Mouse (Mus musculus): ENCODE data around the gene Ube2q1. TPM values are rescaled to one million over a fixed set of nuclear protein-coding genes. Genes with fewer than 3 reads are reported as not detected.

Ube2q1 gene
- polyA plus RNA-seq (2015; fragmentation: Nextera tagmentation; extraction: Ambion mirVana): 2.3 and 3.3 TPM in 2 replicates

DNA sequence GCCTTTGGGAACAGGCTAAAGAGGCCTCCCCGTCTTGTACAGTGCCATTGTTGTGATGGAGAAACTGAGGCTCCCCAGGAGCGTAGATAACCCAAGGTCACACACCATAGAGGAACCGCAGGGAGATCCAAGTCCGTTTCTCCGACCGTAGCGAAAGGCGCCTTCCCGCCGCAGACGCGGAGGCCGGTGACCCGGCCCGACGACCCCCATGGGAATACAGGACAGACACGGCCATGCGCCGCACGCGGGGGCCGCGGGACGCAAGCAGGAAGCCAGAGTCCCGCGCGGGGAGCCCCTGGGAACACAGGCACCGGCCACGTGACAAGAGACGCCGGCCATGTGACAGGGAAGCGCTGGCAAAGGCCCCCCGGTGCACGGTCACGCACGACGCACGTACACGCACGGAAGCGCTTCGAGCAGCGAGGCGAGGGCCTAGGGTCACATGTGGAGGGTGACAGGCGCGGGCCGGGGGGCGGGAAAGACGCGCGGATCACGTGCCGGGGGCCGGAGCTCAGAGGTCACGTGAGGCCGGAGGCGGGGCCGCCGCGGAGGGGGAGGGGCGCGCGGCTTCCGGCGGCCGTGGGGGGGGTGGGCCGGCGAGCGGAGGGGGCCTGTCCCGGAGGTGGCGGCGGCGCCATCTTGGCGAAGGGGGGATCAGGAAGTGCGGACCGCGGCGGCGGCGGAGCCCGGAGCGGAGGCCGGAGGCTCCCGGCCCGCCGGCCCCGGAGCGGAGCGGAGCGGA, at the start of gene Ube2q1:
Gene Ube2q1, plus strand, starts transcription at position 649 of the 742 bp plus-strand sequence.
- peak; percentile 86 for ATAC-seq (ENCODE audit: low read depth)
- Histone ChIP-seq H3K27me3 (ENCODE audit: control insufficient read depth, insufficient read depth, low read depth, low read length) (no peaks in the 10 kb centered on the region), H3K36me3 (ENCODE audit: control insufficient read depth, insufficient read depth) (peaks cover 14% of the 10 kb centered on the region), H3K9ac (ENCODE audit: low read depth, low read length) (peak within 1 kb of the TSS; percentile 94), H3K4me3 (ENCODE audit: low read depth, low read length) (peak within 1 kb of the TSS; percentile 91), H3K4me1 (ENCODE audit: control insufficient read depth, low read depth, low read length) (peaks cover 39% of the 10 kb centered on the region), H3K27ac (ENCODE audit: low read length) (peak within 1 kb of the TSS; percentile 89), H3K4me2 (ENCODE audit: low read depth, low read length) (peak within 1 kb of the TSS; percentile 100), H3K9me3 (replicated peaks; ENCODE audit: control insufficient read depth, low read length) (no peaks in the 10 kb centered on the region)
- 2% methylated on average over 71 of the region's 90 CpGs for WGBS (ENCODE audit: insufficient replicate concordance)

GRCm38 (mm10) chr3:89727028-89727427, 46.4 kb upstream of the Ube2q1 start:
- H3K4me2 ChIP-seq (ENCODE audit: low read depth, low read length): no peak overlapping the region
- peaks cover 13% of the 10 kb centered on the region for H3K4me1 ChIP-seq (ENCODE audit: control insufficient read depth, low read depth, low read length)
- H3K27me3 ChIP-seq (ENCODE audit: control insufficient read depth, insufficient read depth, low read depth, low read length): no peaks in the 10 kb centered on the region
- H3K27ac ChIP-seq (ENCODE audit: low read length): no peak overlapping the region
- H3K9me3 ChIP-seq (replicated peaks; ENCODE audit: control insufficient read depth, low read length): no peaks in the 10 kb centered on the region
- no peaks in the 10 kb centered on the region for H3K36me3 ChIP-seq (ENCODE audit: control insufficient read depth, insufficient read depth)
- H3K9ac ChIP-seq (ENCODE audit: low read depth, low read length): no peak overlapping the region
- H3K4me3 ChIP-seq (ENCODE audit: low read depth, low read length): no peak overlapping the region
- 8% methylated on average over 4 of the region's 4 CpGs for WGBS (ENCODE audit: insufficient replicate concordance)
- no peak for ATAC-seq (ENCODE audit: low read depth)

DNA sequence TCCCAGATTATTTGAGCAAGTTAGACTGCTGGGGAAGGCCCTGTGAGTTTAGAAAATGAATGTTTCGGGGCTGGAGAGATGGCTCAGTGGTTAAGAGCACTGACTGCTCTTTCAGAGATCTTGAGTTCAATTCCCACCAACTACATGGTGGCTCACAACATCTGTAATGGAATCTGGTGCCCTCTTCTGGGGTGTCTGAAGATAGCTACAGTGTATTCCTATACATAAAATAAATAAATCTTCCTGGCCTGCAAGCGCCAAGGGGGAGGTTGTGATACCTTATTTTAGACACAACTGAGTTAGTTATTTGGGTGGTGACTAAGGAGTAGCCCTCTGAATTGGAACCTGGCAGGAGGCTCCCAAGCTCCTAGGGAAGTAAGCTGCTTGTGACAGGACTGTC, 44.6 kb upstream of the Ube2q1 start:
- Histone ChIP-seq H3K27ac (ENCODE audit: low read length) (no peak overlapping the region), H3K9me3 (replicated peaks; ENCODE audit: control insufficient read depth, low read length) (no peaks in the 10 kb centered on the region), H3K9ac (ENCODE audit: low read depth, low read length) (no peak overlapping the region), H3K4me3 (ENCODE audit: low read depth, low read length) (no peak overlapping the region), H3K36me3 (ENCODE audit: control insufficient read depth, insufficient read depth) (no peaks in the 10 kb centered on the region), H3K27me3 (ENCODE audit: control insufficient read depth, insufficient read depth, low read depth, low read length) (no peaks in the 10 kb centered on the region), H3K4me1 (ENCODE audit: control insufficient read depth, low read depth, low read length) (peaks cover 13% of the 10 kb centered on the region), H3K4me2 (ENCODE audit: low read depth, low read length) (no peak overlapping the region)
- no peak for ATAC-seq (ENCODE audit: low read depth)
- WGBS (ENCODE audit: insufficient replicate concordance): 57% methylated on average over 2 of the region's 2 CpGs

DNA sequence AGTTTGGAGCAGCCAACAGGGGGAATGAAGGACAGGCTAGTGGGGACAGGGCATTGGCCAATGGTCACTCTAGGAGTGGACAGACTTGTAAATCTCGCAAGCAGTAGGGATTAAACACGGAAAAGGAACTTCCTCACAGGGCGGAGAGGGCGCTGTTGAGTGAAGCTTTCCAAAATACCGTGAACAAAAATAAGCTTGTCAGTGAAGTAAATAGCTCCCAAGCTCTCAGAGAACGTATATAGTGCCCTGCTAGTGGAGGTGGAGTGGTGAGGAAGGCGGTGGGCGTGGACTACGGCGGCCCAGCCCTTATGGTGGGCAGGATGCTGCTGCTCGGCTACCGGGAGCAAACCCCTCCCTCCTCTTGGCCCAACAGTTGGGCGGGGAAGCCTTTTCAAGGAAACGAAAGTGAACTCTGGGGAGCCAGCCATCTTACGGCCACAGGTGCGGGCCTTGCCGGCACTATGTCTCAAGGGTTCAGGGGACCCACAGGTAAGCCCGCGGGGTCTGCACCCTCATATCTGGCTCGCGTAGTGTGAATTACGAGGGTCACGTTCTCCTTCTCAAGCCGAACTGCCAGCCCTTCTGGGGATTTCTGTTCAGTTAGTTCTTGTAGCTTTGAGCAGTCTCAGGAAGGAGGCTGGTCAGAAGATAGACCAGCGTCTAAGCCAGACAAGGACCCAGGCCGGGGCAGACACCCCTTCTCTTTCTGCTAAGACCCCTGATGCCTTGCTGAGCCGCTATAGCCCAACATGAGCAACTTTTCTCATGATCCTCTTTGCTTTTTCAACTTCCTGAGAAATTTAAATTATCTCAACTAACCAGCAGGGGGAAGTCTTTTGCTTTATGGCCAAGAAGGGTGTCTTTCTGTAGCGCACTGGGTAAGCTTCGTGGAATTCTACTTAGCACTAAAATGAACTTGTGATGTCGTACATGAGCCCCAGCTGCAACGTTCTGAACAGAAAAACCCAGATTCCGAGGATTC, 42.8 kb upstream of the Ube2q1 start:
- Histone ChIP-seq H3K9me3 (replicated peaks; ENCODE audit: control insufficient read depth, low read length) (no peaks in the 10 kb centered on the region), H3K36me3 (ENCODE audit: control insufficient read depth, insufficient read depth) (no peaks in the 10 kb centered on the region), H3K4me3 (ENCODE audit: low read depth, low read length) (peak overlapping the region; percentile 78), H3K27ac (ENCODE audit: low read length) (peak overlapping the region; percentile 79), H3K4me1 (ENCODE audit: control insufficient read depth, low read depth, low read length) (peaks cover 13% of the 10 kb centered on the region), H3K27me3 (ENCODE audit: control insufficient read depth, insufficient read depth, low read depth, low read length) (no peaks in the 10 kb centered on the region), H3K9ac (ENCODE audit: low read depth, low read length) (peak overlapping the region; percentile 82), H3K4me2 (ENCODE audit: low read depth, low read length) (peak overlapping the region; percentile 88)
- peak; percentile 99 for ATAC-seq (ENCODE audit: low read depth)
- under 1% methylated on average over 32 of the region's 32 CpGs for WGBS (ENCODE audit: insufficient replicate concordance)

DNA sequence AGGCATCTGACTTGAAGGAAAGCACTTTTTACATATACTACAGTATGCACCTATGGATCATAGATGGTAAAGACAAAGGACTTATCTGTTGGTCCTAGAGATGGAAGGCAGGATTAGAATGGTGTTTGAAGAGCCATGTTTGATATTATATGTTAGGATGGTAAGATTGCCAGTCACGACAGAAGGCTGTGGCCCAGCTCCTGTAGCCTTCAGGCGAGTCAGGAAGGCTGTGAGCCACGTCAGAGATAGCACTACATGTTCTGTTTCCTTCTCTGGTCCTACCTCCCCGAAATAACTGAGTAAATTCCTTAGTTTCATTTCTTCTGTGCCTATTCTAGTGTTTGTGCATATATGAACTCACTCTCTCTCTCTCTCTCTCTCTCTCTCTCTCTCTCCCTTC, 41.3 kb upstream of the Ube2q1 start:
- Histone ChIP-seq H3K27ac (ENCODE audit: low read length) (no peak overlapping the region), H3K9ac (ENCODE audit: low read depth, low read length) (no peak overlapping the region), H3K27me3 (ENCODE audit: control insufficient read depth, insufficient read depth, low read depth, low read length) (no peaks in the 10 kb centered on the region), H3K4me2 (ENCODE audit: low read depth, low read length) (peak overlapping the region; percentile 88), H3K36me3 (ENCODE audit: control insufficient read depth, insufficient read depth) (no peaks in the 10 kb centered on the region), H3K4me3 (ENCODE audit: low read depth, low read length) (peak overlapping the region; percentile 78), H3K9me3 (replicated peaks; ENCODE audit: control insufficient read depth, low read length) (no peaks in the 10 kb centered on the region), H3K4me1 (ENCODE audit: control insufficient read depth, low read depth, low read length) (peaks cover 13% of the 10 kb centered on the region)
- no peak for ATAC-seq (ENCODE audit: low read depth)
- 48% methylated on average over 4 of the region's 4 CpGs for WGBS (ENCODE audit: insufficient replicate concordance)

DNA sequence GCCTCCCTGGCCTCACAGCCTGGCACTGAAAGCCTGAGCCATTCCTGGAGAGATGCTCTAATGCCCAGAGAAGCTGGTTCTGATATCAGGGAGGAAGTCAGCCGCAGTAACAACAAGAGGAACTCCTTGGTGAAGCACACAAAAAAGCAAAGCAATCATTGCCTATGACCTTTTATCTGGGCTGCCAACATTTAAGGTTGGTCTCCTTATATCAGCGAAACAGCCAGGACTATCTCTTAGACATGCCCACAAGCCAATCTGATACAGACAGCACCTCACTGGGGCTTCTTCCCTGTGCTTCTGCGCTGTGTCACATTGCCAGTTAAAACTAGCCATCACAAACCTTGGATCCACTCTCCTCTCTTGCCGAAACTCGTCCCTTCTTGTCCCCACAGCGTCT, 34.9 kb upstream of the Ube2q1 start:
- H3K4me2 ChIP-seq (ENCODE audit: low read depth, low read length): no peak overlapping the region
- H3K4me1 ChIP-seq (ENCODE audit: control insufficient read depth, low read depth, low read length): no peaks in the 10 kb centered on the region
- H3K36me3 ChIP-seq (ENCODE audit: control insufficient read depth, insufficient read depth): peaks cover 20% of the 10 kb centered on the region
- no peaks in the 10 kb centered on the region for H3K27me3 ChIP-seq (ENCODE audit: control insufficient read depth, insufficient read depth, low read depth, low read length)
- no peak overlapping the region for H3K9ac ChIP-seq (ENCODE audit: low read depth, low read length)
- no peak overlapping the region for H3K4me3 ChIP-seq (ENCODE audit: low read depth, low read length)
- H3K9me3 ChIP-seq (replicated peaks; ENCODE audit: control insufficient read depth, low read length): no peaks in the 10 kb centered on the region
- 78% methylated on average over 6 of the region's 6 CpGs for WGBS (ENCODE audit: insufficient replicate concordance)
- no peak overlapping the region for H3K27ac ChIP-seq (ENCODE audit: low read length)
- no peak for ATAC-seq (ENCODE audit: low read depth)

GRCm38 (mm10) chr3:89752307-89752706, 21.1 kb upstream of the Ube2q1 start:
- 58% methylated on average over 1 of the region's 1 CpGs for WGBS (ENCODE audit: insufficient replicate concordance)
- ATAC-seq (ENCODE audit: low read depth): no peak
- Histone ChIP-seq H3K27ac (ENCODE audit: low read length) (no peak overlapping the region), H3K36me3 (ENCODE audit: control insufficient read depth, insufficient read depth) (peaks cover 7% of the 10 kb centered on the region), H3K4me2 (ENCODE audit: low read depth, low read length) (no peak overlapping the region), H3K4me3 (ENCODE audit: low read depth, low read length) (no peak overlapping the region), H3K4me1 (ENCODE audit: control insufficient read depth, low read depth, low read length) (no peaks in the 10 kb centered on the region), H3K9me3 (replicated peaks; ENCODE audit: control insufficient read depth, low read length) (no peaks in the 10 kb centered on the region), H3K27me3 (ENCODE audit: control insufficient read depth, insufficient read depth, low read depth, low read length) (no peaks in the 10 kb centered on the region), H3K9ac (ENCODE audit: low read depth, low read length) (no peak overlapping the region)

DNA sequence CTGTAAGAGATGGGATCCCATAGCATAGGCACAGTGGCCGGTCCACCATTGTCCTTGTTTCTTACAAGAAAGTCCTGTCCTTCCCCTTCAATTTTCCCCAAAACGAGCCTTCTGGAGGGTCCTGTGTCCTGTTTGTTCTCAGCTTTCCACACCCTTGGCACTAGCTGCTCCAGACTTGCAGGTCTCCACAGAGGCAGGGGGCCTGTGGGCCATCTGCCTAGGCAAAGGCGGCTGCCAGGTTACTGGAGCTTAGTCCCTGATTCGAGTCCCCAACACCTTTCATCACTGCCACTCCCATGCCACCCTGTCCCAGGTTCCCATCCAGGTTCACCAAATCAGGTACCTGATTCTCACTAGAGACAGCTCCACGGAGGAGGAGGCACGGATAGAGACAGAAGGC, 18.1 kb upstream of the Ube2q1 start:
- no peaks in the 10 kb centered on the region for H3K27me3 ChIP-seq (ENCODE audit: control insufficient read depth, insufficient read depth, low read depth, low read length)
- H3K9me3 ChIP-seq (replicated peaks; ENCODE audit: control insufficient read depth, low read length): no peaks in the 10 kb centered on the region
- no peaks in the 10 kb centered on the region for H3K4me1 ChIP-seq (ENCODE audit: control insufficient read depth, low read depth, low read length)
- H3K36me3 ChIP-seq (ENCODE audit: control insufficient read depth, insufficient read depth): 0 out of 2 replicates have a peak, but pooled peaks cover 4% of the 10 kb centered on the region
- WGBS (ENCODE audit: insufficient replicate concordance): 49% methylated on average over 6 of the region's 6 CpGs
- no peak overlapping the region for H3K4me3 ChIP-seq (ENCODE audit: low read depth, low read length)
- no peak for ATAC-seq (ENCODE audit: low read depth)
- H3K4me2 ChIP-seq (ENCODE audit: low read depth, low read length): no peak overlapping the region
- H3K27ac ChIP-seq (ENCODE audit: low read length): no peak overlapping the region
- no peak overlapping the region for H3K9ac ChIP-seq (ENCODE audit: low read depth, low read length)
